Mouse (Mus musculus) heart, postnatal 0 days (tissue): ENCODE data around the gene Slc22a5.

Experiments
- CTCF ChIP-seq: IDR thresholded peaks from 2 replicates; pipeline ENCODE4 v1.5.1; 2016; ENCODE audit warnings: antibody characterized with exemption, control low read depth, low read depth
- EP300 ChIP-seq: IDR thresholded peaks from 2 replicates; pipeline ENCODE4 v1.6.1; 2016; ENCODE audit warnings: antibody characterized with exemption, low read depth

DNA sequence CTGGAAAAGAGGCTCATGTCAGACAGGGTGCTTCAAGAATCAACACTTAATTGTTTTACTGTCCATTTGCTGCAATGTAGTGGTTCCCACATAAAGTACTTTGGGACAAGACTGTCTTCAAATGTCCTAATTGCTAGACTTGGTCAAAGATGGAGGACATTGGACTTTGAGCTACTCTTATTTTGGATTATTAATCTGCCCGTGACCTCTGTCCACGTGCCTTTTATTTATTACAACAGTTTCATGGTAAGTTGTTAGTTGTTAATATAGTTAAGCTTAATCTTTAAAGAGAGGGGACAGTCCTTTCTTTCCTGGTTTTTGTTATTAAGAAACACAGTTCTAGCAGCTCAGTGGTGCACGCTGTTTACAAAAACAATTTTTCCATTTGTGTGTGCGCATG, 27.4 kb upstream of the Slc22a5 start:
- no peak for TF ChIP-seq CTCF
- TF ChIP-seq EP300 = no peak
